Mouse (Mus musculus): ENCODE measurements around the gene Oasl1. TPM values are rescaled to one million over a fixed set of nuclear protein-coding genes. Genes with fewer than 3 reads are reported as not detected.

The Oasl1 gene
- total and polyA plus RNA-seq, 2 experiments = 5.8 to 16.8 TPM

DNA sequence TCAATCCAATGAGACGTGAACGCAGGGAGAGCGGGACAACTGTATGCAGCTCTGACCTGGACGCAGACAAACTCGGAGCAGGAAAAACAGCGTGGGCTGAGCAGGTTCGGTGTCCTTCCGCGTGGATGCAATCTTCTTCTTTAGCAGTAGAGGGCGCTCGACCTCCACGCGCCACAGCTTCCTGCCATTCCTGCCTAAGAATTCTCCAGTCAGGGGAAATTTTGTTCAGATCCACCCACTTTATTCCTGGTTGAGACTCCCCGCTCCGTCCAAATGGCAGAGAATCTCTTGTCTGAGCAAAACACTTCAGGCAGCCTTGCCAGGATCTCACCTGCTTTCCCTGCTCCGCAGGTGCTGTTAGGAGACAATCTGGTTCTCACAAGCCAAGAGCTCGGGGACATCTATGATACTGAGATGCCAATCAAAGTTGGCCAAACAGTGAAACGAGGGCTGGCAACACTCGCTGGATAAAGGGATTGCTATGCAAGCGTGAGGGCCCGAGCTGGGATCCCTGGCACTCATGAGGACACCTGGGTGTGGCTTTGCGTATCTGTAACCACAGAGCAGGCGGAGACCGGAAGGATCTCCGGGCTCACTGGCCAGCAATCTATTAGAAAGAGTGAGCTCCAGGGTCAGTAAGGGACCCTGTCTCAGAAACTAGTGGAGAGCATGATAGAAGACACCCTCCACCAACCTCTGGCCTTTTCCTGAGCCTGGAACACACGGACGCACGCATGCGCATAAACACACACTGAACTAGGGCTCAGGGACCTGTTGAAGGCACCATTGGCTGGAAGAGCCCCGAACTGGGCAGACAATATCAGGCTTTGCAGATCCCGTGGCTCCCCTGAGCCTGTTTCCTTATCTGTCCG, 56.4 kb downstream of the Oasl1 start:
- 25% methylated on average over 32 of the region's 32 CpGs for WGBS
- Histone ChIP-seq H3K36me3 (ENCODE audit: control insufficient read depth, insufficient read depth, low read length) (peaks cover 6% of the 10 kb centered on the region; the same call in 1 of the 2 replicates), H3K9ac (ENCODE audit: low read depth, low read length) (peak overlapping the region; percentile 1; the same call in 1 of the 2 replicates), H3K4me1 (ENCODE audit: control insufficient read depth, insufficient read depth, low read length) (peaks cover 3% of the 10 kb centered on the region), H3K27me3 (ENCODE audit: control insufficient read depth, insufficient read depth, low read length) (no peaks in the 10 kb centered on the region), H3K79me2 (ENCODE audit: control insufficient read depth, insufficient read depth, low read length) (no peaks in the 10 kb centered on the region), H3K4me3 (ENCODE audit: insufficient read depth, low read depth, low read length) (peak overlapping the region; percentile 10; the same call in 1 of the 2 replicates), H3K27ac (replicated peaks; ENCODE audit: insufficient read depth, low read depth, low read length) (no peak overlapping the region)
- TF ChIP-seq CTCF (IDR thresholded peaks at IDR 0.05; ENCODE audit: low read depth, low read length) (peak; percentile 99), POLR2A (IDR thresholded peaks at IDR 0.05; ENCODE audit: extremely low read depth, insufficient read depth, low read length) (no peak)
- no peak for DNase-seq (ENCODE audit: extremely low read depth, low read depth, low spot score)

DNA sequence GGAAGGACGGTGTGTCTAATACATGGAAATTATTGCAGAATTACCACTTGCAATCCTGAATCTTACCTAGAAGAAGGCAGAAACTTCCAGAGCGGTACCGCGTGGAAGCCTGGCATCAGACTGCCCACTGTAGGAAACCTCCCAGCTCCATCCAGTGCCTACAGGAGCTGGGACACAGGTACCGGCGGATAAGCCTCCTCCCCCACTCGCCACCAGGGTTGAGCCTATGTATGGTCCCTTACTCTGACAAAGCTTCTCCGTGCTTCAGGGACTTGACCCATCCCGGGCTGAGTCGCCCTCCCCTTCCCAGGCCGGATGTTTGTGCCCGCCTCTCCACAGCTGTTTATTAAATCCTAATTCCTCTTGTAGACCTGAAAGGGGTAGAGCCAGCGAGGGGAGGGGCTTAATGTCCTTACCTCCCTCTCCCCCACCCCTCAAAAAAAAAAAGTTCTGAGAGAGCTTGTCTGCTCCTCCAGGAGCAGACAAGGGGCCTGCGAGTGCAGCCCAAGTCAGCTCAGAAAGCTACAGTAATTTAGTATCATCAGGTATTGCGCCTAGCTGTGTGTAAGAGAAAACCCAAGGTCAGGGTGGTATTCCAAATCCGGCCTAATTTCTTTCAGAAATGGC, 57.2 kb downstream of the Oasl1 start:
- WGBS = 66% methylated on average over 16 of the region's 16 CpGs
- H3K36me3 ChIP-seq (ENCODE audit: control insufficient read depth, insufficient read depth, low read length) = peaks cover 4% of the 10 kb centered on the region; the same call in 1 of the 2 replicates
- H3K4me1 ChIP-seq (ENCODE audit: control insufficient read depth, insufficient read depth, low read length) = peaks cover 7% of the 10 kb centered on the region
- no peak overlapping the region for H3K4me3 ChIP-seq (ENCODE audit: insufficient read depth, low read depth, low read length)
- DNase-seq (ENCODE audit: extremely low read depth, low read depth, low spot score) = no peak
- H3K27ac ChIP-seq (replicated peaks; ENCODE audit: insufficient read depth, low read depth, low read length) = no peak overlapping the region
- no peaks in the 10 kb centered on the region for H3K79me2 ChIP-seq (ENCODE audit: control insufficient read depth, insufficient read depth, low read length)
- H3K27me3 ChIP-seq (ENCODE audit: control insufficient read depth, insufficient read depth, low read length) = no peaks in the 10 kb centered on the region
- 0 out of 2 replicates have a peak overlapping the region, but pooled peaks have one; percentile 1 for H3K9ac ChIP-seq (ENCODE audit: low read depth, low read length)
- TF ChIP-seq POLR2A (IDR thresholded peaks at IDR 0.05; ENCODE audit: extremely low read depth, insufficient read depth, low read length) (no peak), CTCF (IDR thresholded peaks at IDR 0.05; ENCODE audit: low read depth, low read length) (no peak)

DNA sequence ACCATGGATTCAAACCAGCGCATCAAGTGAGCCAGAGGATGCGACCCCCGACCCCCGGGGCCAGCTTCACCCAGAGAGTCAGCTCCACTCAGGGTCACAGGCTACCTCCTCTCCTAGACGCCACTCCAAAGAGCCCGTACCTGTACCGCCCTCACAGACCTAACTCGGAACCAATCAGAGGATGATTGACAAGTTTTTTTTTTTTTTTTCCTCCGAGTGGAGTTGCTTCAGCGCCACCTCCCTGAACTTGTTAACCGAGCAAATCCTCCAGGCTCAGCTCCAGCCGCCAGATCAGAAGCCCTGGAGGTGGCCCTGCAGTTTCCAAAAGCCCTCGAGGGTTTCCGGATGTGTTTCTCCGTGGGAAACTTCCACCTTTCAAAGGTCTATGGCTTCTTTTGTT, 59.0 kb downstream of the Oasl1 start:
- TF ChIP-seq POLR2A (IDR thresholded peaks at IDR 0.05; ENCODE audit: extremely low read depth, insufficient read depth, low read length) (no peak), CTCF (IDR thresholded peaks at IDR 0.05; ENCODE audit: low read depth, low read length) (no peak)
- DNase-seq (ENCODE audit: extremely low read depth, low read depth, low spot score) = no peak
- no peak overlapping the region for H3K4me3 ChIP-seq (ENCODE audit: insufficient read depth, low read depth, low read length)
- no peak overlapping the region for H3K27ac ChIP-seq (replicated peaks; ENCODE audit: insufficient read depth, low read depth, low read length)
- H3K4me1 ChIP-seq (ENCODE audit: control insufficient read depth, insufficient read depth, low read length) = peaks cover 7% of the 10 kb centered on the region
- no peaks in the 10 kb centered on the region for H3K79me2 ChIP-seq (ENCODE audit: control insufficient read depth, insufficient read depth, low read length)
- H3K27me3 ChIP-seq (ENCODE audit: control insufficient read depth, insufficient read depth, low read length) = no peaks in the 10 kb centered on the region
- H3K9ac ChIP-seq (ENCODE audit: low read depth, low read length) = no peak overlapping the region
- WGBS = 68% methylated on average over 15 of the region's 15 CpGs
- no peaks in the 10 kb centered on the region for H3K36me3 ChIP-seq (ENCODE audit: control insufficient read depth, insufficient read depth, low read length)

DNA sequence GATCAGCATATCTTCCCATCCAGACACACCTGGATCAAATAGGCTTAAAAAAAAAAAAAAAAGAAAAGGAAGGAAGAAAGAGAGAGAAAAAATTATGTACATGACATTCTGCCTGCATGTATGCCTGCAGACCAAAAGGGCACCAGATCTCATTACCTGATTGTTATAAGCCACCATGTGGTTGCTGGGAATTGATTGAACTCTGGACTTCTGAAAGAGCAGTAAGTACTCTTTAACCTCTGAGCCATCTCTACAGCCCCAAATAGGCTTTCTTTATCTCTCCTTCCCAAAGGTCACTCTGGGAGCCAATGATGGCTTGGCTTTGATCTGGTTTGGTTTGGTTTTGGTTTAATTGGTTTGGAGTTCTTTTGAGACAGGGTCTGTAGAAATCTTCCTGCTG, 62.0 kb downstream of the Oasl1 start:
- Histone ChIP-seq H3K4me1 (ENCODE audit: control insufficient read depth, insufficient read depth, low read length) (peaks cover 7% of the 10 kb centered on the region), H3K4me3 (ENCODE audit: insufficient read depth, low read depth, low read length) (no peak overlapping the region), H3K27me3 (ENCODE audit: control insufficient read depth, insufficient read depth, low read length) (no peaks in the 10 kb centered on the region), H3K36me3 (ENCODE audit: control insufficient read depth, insufficient read depth, low read length) (no peaks in the 10 kb centered on the region), H3K9ac (ENCODE audit: low read depth, low read length) (no peak overlapping the region), H3K27ac (replicated peaks; ENCODE audit: insufficient read depth, low read depth, low read length) (peak overlapping the region; percentile 21; the same call in 1 of the 2 replicates), H3K79me2 (ENCODE audit: control insufficient read depth, insufficient read depth, low read length) (no peaks in the 10 kb centered on the region)
- TF ChIP-seq CTCF (IDR thresholded peaks at IDR 0.05; ENCODE audit: low read depth, low read length) (no peak), POLR2A (IDR thresholded peaks at IDR 0.05; ENCODE audit: extremely low read depth, insufficient read depth, low read length) (no peak)
- DNase-seq (ENCODE audit: extremely low read depth, low read depth, low spot score) = peak; percentile 87

Other genes with a start within 250 kb of the Oasl1 start
- gene Gltp, start 232.3 kb upstream of the Oasl1 start, total RNA-seq (2014; rRNA removed) = 3.1 and 4.4 TPM in 2 replicates
- gene Gltp, start 232.3 kb upstream of the Oasl1 start, polyA plus RNA-seq (2012; rRNA removed) = 5.1 and 7.9 TPM in 2 replicates
- 0.83 and 1.4 TPM in 2 replicates for gene Tchp, start 215.5 kb upstream of the Oasl1 start, total RNA-seq (2014; rRNA removed)
- 2.1 and 4.0 TPM in 2 replicates for gene Tchp, start 215.5 kb upstream of the Oasl1 start, polyA plus RNA-seq (2012; rRNA removed)
- gene Ankrd13a, start 148.6 kb upstream of the Oasl1 start, total RNA-seq (2014; rRNA removed) = 11.4 and 14.7 TPM in 2 replicates
- gene Ankrd13a, start 148.6 kb upstream of the Oasl1 start, polyA plus RNA-seq (2012; rRNA removed) = 15.9 and 19.1 TPM in 2 replicates
- gene Git2, start 147.7 kb upstream of the Oasl1 start, total RNA-seq (2014; rRNA removed) = 11.0 and 13.2 TPM in 2 replicates
- 11.1 and 11.8 TPM in 2 replicates for gene Git2, start 147.7 kb upstream of the Oasl1 start, polyA plus RNA-seq (2012; rRNA removed)
- 2.0 and 2.1 TPM in 2 replicates for gene 1500011B03Rik, start 99.8 kb upstream of the Oasl1 start, total RNA-seq (2014; rRNA removed)
- gene 1500011B03Rik, start 99.8 kb upstream of the Oasl1 start, polyA plus RNA-seq (2012; rRNA removed) = 4.2 and 7.2 TPM in 2 replicates
- not detected in 2 replicates for gene 4930519G04Rik, start 69.6 kb upstream of the Oasl1 start, total RNA-seq (2014; rRNA removed)
- not detected in 2 replicates for gene 4930519G04Rik, start 69.6 kb upstream of the Oasl1 start, polyA plus RNA-seq (2012; rRNA removed)
- gene Gm9936, start 64.6 kb upstream of the Oasl1 start, total RNA-seq (2014; rRNA removed) = not detected in 2 replicates
- gene Gm9936, start 64.6 kb upstream of the Oasl1 start, polyA plus RNA-seq (2012; rRNA removed) = not detected in 2 replicates
- 4.1 and 6.3 TPM in 2 replicates for gene Oasl2, start 26.3 kb upstream of the Oasl1 start, total RNA-seq (2014; rRNA removed)
- gene Oasl2, start 26.3 kb upstream of the Oasl1 start, polyA plus RNA-seq (2012; rRNA removed) = 1.5 and 4.2 TPM in 2 replicates
- 3.0 and 5.2 TPM in 2 replicates for gene 2210016L21Rik, start 18.9 kb downstream of the Oasl1 start, total RNA-seq (2014; rRNA removed)
- 5.2 and 6.1 TPM in 2 replicates for gene 2210016L21Rik, start 18.9 kb downstream of the Oasl1 start, polyA plus RNA-seq (2012; rRNA removed)
- gene Hnf1a, start 47.9 kb downstream of the Oasl1 start, total RNA-seq (2014; rRNA removed) = 6.1 and 9.3 TPM in 2 replicates
- gene Hnf1a, start 47.9 kb downstream of the Oasl1 start, polyA plus RNA-seq (2012; rRNA removed) = 13.5 and 19.2 TPM in 2 replicates
- gene Sppl3, start 87.9 kb downstream of the Oasl1 start, total RNA-seq (2014; rRNA removed) = 8.7 and 13.1 TPM in 2 replicates
- gene Sppl3, start 87.9 kb downstream of the Oasl1 start, polyA plus RNA-seq (2012; rRNA removed) = 23.7 and 24.0 TPM in 2 replicates
- not detected in 2 replicates for gene Gm10401, start 175.1 kb downstream of the Oasl1 start, total RNA-seq (2014; rRNA removed)
- 0.17 TPM in 1 of 2 replicates, not detected in the other for gene Gm10401, start 175.1 kb downstream of the Oasl1 start, polyA plus RNA-seq (2012; rRNA removed)
- gene Acads, start 196.1 kb downstream of the Oasl1 start, total RNA-seq (2014; rRNA removed) = 140 and 143 TPM in 2 replicates
- gene Acads, start 196.1 kb downstream of the Oasl1 start, polyA plus RNA-seq (2012; rRNA removed) = 255 and 293 TPM in 2 replicates
- 12.5 and 17.3 TPM in 2 replicates for gene Unc119b, start 211.7 kb downstream of the Oasl1 start, total RNA-seq (2014; rRNA removed)
- gene Unc119b, start 211.7 kb downstream of the Oasl1 start, polyA plus RNA-seq (2012; rRNA removed) = 29.4 and 32.0 TPM in 2 replicates
- 33.7 and 44.7 TPM in 2 replicates for gene Mlec, start 234.9 kb downstream of the Oasl1 start, total RNA-seq (2014; rRNA removed)
- gene Mlec, start 234.9 kb downstream of the Oasl1 start, polyA plus RNA-seq (2012; rRNA removed) = 40.8 and 41.8 TPM in 2 replicates

Data from liver, adult 2 months (tissue).